Mouse (Mus musculus) ES-E14 (cell line): ENCODE data around the gene Sptbn2.

Experiments
- HCFC1 ChIP-seq: IDR thresholded peaks from 2 replicates; pipeline ENCODE4 v1.6.1; 2012; ENCODE audit warnings: low read length, inconsistent platforms, borderline replicate concordance; ENCODE audit not compliant: insufficient read depth
- ZNF384 ChIP-seq: IDR thresholded peaks from 2 replicates; pipeline ENCODE4 v1.6.1; 2012; ENCODE audit warnings: low read depth, low read length, inconsistent platforms

DNA sequence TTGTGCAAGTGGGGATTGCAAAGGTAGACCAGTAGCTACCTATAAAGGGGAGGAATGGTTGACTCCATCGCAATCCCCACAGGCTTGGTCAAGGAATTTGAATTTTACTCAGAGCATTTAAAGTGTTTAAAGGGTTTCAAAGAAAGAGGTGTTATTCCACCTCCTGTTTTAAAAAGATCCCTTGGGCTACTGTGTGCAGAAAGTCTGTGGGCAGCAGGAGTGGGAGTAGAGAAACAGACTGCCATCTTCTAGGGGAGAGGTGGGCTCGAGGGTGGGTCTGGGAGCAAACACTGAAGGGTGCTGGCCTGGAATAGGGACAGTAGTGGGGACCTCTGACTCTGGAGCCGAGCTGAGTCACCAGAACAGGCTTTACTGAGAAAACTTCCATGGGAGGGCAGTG is 22.1 kb downstream of the Sptbn2 start:
- TF ChIP-seq HCFC1 (no peak), ZNF384 (no peak)
